Mouse (Mus musculus): Measurements from ENCODE around the gene Actr8. TPM values are rescaled to one million over a fixed set of nuclear protein-coding genes. Genes with fewer than 3 reads are reported as not detected.
A peak's percentile ranks its signal among the peaks of the same experiment; 100 is the strongest.

Gene Actr8
- total RNA-seq, 2 experiments from 2014 or later, result 80.2 to 83.3 TPM

DNA sequence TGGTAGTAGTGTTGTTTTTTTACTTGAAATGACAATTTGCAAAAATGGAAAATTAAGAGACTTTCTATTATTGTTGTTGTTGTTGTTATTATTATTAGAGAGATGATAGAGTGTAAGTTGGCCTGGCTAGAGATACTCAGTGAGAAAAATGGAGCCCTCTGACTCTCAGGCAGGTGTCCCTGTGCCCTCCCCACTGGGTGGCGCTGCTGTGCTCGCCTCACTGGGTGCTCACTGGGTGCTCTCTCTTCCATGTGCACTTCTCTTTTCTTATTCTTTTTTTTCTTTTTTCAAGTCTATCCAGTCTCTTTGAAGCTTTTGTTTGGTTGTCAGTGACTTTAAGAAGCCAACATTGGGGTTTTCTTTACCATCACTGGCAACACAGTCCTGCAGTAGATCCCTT is 49.2 kb downstream of the Actr8 start:
- DNase-seq (ENCODE audit: low spot score in 2 of 2), result peak in 1 of 2 experiments; percentile 37

DNA sequence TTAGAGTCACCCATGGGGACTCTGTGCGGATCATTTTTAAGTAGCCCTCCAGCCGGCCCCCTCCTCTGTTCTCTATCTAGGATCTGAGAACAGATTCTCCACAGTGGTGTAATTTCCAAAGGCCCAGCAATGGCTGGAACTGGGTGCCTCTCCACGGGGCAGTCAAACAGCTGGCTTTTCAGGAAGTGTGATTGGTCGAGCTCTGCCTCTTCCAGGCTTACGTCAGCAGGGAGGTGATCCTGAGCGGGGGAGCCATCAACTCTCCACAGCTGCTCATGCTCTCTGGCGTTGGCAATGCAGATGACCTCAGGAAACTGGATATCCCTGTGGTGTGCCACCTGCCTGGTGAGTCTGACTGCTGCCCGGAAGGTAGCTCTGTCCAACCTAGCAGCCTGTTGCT is 55.3 kb downstream of the Actr8 start:
- DNase-seq (ENCODE audit: low spot score in 2 of 2), result no peak

DNA sequence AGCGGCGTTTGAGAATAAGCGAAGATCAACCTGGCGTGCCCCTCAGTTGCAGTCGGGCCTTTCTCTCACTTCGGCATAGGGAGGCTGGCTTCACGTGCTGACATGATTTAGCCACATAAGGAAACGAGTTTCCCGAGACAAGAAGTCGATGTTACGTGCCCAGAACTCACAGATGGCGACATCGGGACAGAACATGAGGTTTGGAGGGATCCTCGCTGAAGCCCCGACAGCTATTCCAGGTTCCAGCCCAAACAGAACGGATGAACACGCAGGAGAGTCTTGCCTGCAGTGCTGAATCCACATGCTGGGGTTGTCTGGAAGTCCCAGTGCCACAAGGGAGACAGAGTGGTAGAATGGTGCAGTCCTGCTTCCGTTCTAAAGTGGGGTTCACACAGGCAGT is 60.3 kb downstream of the Actr8 start:
- no peak for DNase-seq (ENCODE audit: low spot score in 2 of 2)

DNA sequence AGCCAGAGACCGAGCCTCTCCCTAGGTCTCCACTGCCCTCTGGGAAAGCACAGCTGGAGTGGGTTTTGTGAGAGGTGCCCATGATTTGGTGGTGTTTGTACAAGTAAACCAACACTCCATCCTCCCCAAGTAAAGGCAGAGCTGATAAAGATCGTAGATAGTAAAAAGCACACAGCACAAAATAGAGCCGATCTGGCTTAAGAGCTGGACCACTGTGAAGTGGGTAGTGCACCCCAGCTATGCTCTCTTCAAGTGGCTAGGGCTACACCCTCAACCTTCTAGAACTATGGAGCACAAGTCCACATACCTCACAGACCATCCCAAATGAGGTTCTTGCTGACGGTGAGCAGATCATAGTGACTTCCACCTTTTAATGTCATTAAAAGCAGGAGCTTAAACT is 61.3 kb downstream of the Actr8 start:
- DNase-seq (ENCODE audit: low spot score in 2 of 2), result no peak

DNA sequence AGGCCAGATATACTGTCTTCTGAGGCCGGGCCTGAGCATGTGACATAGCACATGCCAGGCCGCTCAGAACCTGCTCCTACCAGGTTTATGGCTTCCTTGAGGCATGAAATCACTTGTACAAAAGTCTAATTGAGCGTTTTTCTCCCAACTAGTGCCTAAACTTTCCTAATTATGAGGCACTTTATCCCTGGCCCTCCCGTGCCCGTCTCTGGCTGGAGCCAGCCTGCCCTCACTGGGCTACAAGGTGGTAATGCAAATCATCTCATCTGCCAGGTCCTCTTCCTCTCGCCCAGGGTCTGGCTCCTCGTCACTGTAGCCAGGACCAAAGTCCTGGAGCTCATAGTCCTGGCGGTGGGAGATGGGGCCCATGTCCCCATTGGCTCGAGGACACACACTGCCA is 63.7 kb downstream of the Actr8 start:
- no peak for DNase-seq (ENCODE audit: low spot score in 2 of 2)

DNA sequence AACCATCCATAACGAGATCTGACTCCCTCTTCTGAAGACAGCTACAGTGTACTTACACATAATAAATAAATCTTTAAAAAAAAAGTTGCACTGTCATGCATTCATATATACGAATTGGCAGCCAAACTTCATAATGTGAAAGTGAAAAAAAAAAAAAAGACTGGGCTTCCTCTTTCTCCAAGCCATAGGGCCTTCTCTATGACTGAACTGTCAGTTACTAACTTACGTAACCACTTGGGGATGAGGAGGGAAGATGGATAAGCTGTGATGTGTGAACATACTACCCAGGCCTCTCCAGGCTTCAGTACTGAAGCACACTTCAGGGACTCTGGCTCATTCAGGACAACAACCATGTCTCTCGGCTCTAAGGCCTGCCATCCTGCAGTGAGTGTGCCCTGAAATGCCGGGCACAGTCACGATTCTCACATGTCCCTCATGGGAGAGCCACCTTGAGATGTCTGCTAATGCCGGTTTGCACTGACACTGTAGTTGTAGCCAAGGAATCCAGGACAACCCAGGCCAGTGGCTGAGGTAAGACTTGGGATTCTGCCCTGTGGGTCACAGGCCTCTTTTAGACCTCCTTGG is 65.3 kb downstream of the Actr8 start:
- DNase-seq (ENCODE audit: low spot score in 2 of 2), result no peak

DNA sequence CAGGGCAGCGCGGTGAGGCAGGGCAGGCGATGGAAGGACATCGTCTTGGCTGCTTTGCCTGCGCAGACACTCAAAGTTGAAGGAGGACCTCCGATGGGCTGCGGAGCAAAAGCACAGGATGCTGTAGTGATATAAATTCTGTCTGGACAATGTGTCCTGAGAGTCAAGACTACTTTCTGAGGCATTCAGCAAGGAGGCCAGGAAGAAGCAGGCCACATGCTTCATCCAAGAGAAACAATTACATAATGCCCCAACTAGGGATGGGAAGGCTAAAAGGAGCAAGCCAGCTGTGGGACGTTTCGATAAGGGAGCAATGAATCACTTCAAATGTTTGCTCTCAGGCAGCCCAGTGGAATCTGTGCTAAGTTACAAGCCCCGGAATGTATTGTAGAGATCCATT is 67.1 kb downstream of the Actr8 start:
- no peak for DNase-seq (ENCODE audit: low spot score in 2 of 2)

DNA sequence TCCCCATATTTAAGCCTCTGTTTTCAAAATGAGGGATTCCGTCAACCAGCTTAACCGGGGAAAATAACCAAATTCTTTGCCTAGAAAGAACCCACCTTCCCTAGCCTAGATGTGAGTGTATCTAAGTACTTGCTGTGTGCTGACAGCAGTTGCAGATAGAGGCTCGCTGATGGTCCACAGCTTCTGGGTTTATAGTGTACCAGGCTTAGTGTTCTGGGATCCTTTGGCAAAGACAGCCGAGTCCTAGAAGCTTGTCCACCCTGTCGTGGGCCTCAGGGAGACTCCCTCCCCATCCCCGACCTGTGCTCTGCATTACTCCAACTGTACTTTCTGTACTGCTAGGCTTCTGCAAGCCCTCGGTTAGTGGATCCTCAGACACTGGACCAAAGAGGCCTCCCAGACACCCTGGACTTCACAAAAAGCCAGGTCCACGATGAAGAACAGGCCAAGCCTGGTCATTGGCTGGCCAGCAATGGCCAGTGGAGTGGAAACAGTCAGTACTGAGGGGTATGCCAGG is 67.6 kb downstream of the Actr8 start:
- no peak for DNase-seq (ENCODE audit: low spot score in 2 of 2)

DNA sequence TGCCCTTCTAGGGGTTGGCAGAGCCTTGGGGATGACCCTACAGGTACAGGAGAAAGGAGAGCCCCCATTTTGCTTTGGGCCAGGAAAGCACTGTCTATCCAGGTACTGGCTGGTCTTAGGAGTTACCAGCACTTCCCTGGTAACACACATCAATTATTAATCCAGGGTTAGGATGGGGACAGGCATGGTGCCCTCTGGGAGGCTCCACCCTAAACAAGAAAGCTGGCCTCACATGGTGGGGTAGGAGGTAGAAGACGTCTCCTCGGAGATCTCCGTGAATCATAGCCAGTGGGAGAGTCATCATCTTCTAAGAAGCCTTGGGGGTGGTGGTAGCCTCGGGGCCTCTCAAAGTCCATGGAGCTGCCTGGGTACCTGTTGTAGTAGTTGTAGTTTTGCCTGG is 68.8 kb downstream of the Actr8 start:
- no peak for DNase-seq (ENCODE audit: low spot score in 2 of 2)

DNA sequence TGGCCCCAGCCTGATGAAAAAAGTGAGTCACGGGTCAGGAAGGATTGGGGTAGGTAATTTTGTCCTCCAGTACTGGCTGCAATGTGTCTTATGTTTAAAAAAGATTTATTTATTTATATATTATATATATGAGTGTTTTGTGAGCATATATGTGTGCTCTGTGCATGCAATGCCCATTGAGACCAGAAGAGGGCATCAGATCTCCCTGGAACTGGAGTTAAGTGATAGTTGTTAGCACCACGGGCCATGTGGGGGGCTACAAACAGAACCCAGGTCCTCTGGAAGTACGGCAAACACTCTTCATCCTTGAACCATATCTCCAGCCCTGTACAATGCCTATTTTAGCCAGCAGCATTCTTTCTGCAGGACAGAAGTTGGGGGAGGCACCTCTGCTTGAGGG is 69.9 kb downstream of the Actr8 start:
- DNase-seq (ENCODE audit: low spot score in 2 of 2), result no peak

DNA sequence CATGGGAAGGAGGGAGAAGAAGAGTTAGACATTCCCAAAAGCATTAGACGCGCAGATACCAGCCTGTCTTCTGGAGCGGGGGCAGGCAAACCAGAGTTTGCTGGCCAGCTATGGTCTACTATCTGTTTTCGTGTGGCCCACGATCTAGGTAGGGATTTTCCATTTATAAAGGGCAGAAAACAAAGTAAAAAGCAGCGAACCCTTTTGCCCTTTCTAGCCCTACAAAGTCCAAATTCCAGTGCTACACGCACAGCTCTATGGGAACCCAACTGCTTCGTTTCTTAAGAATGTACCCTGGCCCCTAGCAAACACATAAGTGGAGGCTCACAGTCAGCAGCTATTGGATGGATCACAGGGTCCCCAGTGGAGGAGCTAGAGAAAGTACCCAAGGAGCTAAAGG is 72.1 kb downstream of the Actr8 start:
- DNase-seq (ENCODE audit: low spot score in 2 of 2), result no peak

DNA sequence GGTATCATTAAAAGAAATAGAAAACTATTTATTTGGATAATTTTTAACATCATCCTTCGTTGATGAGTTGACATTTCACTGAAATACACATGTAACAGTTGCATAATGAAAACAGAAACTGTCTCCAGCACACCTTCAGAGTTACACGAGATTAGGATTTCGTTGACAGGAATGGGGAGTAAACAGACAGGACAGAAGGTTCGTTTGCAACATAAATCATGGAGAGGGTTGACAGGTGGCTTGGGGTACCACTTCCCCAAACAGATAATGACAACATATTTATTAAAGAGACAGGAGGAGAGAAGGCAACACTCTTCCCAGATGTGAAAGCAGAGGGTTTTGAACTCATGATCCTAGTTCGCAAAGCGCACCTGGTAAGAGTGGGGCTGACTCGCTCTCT is 76.8 kb downstream of the Actr8 start:
- DNase-seq (ENCODE audit: low spot score in 2 of 2), result no peak

Small RNAs within 50 kb of the gene (microRNA-seq; reads per million reads assigned to microRNA genes)
- 0.75 to 1.7 reads per million in 2 experiments for gene Mir6947

Other genes starting within 250 kb of the Actr8 start
- 100 to 1,000 TPM; 128 to 136 TPM for gene Selenok, start 10.0 kb upstream of the Actr8 start, total RNA-seq (2021)
- under 1 TPM; 0.75 to 0.79 TPM for gene Il17rb, start 30.6 kb downstream of the Actr8 start, total RNA-seq (2021)
- 1 to 10 TPM; 1.6 to 2.6 TPM for gene Chdh, start 30.7 kb downstream of the Actr8 start, total RNA-seq (2021)